Mouse (Mus musculus) C2C12 (cell line): ENCODE measurements around the gene Pfn1. TPM values are rescaled to one million over a fixed set of nuclear protein-coding genes. Genes with fewer than 3 reads are reported as not detected.

ENCODE experiments used
- H3K27me3 ChIP-seq: one replicate; pipeline ENCODE4 v1.6.1; 2011; ENCODE audit not compliant: control insufficient read depth, insufficient read depth, insufficient read length
- H3K36me3 ChIP-seq: one replicate; pipeline ENCODE4 v1.6.1; 2011; ENCODE audit not compliant: control insufficient read depth, insufficient read depth
- H3K4me3 ChIP-seq: one replicate; pipeline ENCODE4 v1.5.1; 2011; ENCODE audit warnings: mild to moderate bottlenecking, control low read depth; ENCODE audit not compliant: poor library complexity, insufficient read depth, severe bottlenecking
- H3K79me2 ChIP-seq: one replicate; pipeline ENCODE4 v1.6.1; 2011; ENCODE audit not compliant: control insufficient read depth, insufficient read depth
- H3K79me3 ChIP-seq: one replicate; pipeline ENCODE4 v1.6.1; 2011; ENCODE audit warnings: low read depth, control low read depth
- H3ac ChIP-seq: one replicate; pipeline ENCODE3; 2011; ENCODE audit warnings: low read depth; ENCODE audit not compliant: control insufficient read depth, insufficient read length
- CEBPB ChIP-seq: IDR thresholded peaks from one replicate; pipeline ENCODE4 v1.6.1; 2011; ENCODE audit warnings: low read depth, mild to moderate bottlenecking, control low read depth, moderate library complexity
- CTCF ChIP-seq: IDR thresholded peaks from one replicate; pipeline ENCODE4 v1.5.1; 2011; ENCODE audit not compliant: control insufficient read depth, insufficient read depth, insufficient read length
- FOSL1 ChIP-seq: IDR thresholded peaks from one replicate; pipeline ENCODE4 v1.8.0; 2011; ENCODE audit warnings: mild to moderate bottlenecking, low read length; ENCODE audit not compliant: poor library complexity, insufficient read depth, severe bottlenecking
- MAX ChIP-seq: IDR thresholded peaks from one replicate; pipeline ENCODE4 v1.6.1; 2011; ENCODE audit warnings: mild to moderate bottlenecking, control low read depth
- MYOD1 ChIP-seq: IDR thresholded peaks from one replicate; pipeline ENCODE4 v1.6.1; 2011; ENCODE audit warnings: low read depth; ENCODE audit not compliant: control insufficient read depth, insufficient read length
- MYOG ChIP-seq: IDR thresholded peaks from one replicate; pipeline ENCODE4 v1.6.1; 2011; ENCODE audit not compliant: control insufficient read depth, insufficient read length; ENCODE audit errors: extremely low read depth
- USF1 ChIP-seq: IDR thresholded peaks from one replicate; pipeline ENCODE4 v1.6.1; 2011; ENCODE audit warnings: low read depth, mild to moderate bottlenecking, control low read depth, moderate library complexity
- long read RNA-seq, 2 experiments: library from polyadenylated mRNA; unstranded; transcript quantifications; one replicate each; pipeline ENCODE4 v2.0.0; 2019 to 2020
- polyA plus RNA-seq: library from polyadenylated mRNA; unstranded; fragments of >200 nt; fragmentation: generic; extraction: Trizol; gene quantifications from one replicate; pipeline ENCODE4 v1.2.1, GENCODE M21; 2012; ENCODE audit warnings: missing spikeins

Pfn1 gene
- polyA plus RNA-seq: 4,207 TPM
- long read RNA-seq, experiment 1, transcript Pfn1-201 (3 exons, 861 nt): major isoform, 1,680 of 1,758 reads
- long read RNA-seq, experiment 1, partial matches to known transcripts: 47 of 1,758 reads
- long read RNA-seq, experiment 1, other reads (novel, unspliced or antisense): 26 of 1,758 reads
- long read RNA-seq, experiment 2, transcript Pfn1-201 (3 exons, 861 nt): major isoform, 492 of 500 reads
- long read RNA-seq, experiment 2, partial matches to known transcripts: 3 of 500 reads
- long read RNA-seq, experiment 2, other reads (novel, unspliced or antisense): 4 of 500 reads

- peaks cover 72% of the 10 kb centered on the region for H3K79me3 ChIP-seq
- H3K79me2 ChIP-seq: peaks cover 94% of the 10 kb centered on the region
- H3ac ChIP-seq: peak within 1 kb of the TSS; percentile 91
- H3K27me3 ChIP-seq: no peaks in the 10 kb centered on the region
- TF ChIP-seq USF1: no peak
- no peak for TF ChIP-seq MYOD1
- no peak for TF ChIP-seq MYOG
- peak; percentile 46 for TF ChIP-seq MAX
- TF ChIP-seq FOSL1: no peak
- no peak for TF ChIP-seq CEBPB
- TF ChIP-seq CTCF: no peak
- peak within 1 kb of the TSS; percentile 99 for H3K4me3 ChIP-seq
- peaks cover 50% of the 10 kb centered on the region for H3K36me3 ChIP-seq
These were observed at the start of gene Pfn1 for GRCm38 (mm10) chr11:70654198-70654922. Gene Pfn1, minus strand, starts transcription at chr11:70654644.

GRCm38 (mm10) chr11:70702781-70703180, 48.3 kb upstream of the Pfn1 start:
- peaks cover 42% of the 10 kb centered on the region for H3K79me2 ChIP-seq
- peaks cover 22% of the 10 kb centered on the region for H3K79me3 ChIP-seq
- H3K4me3 ChIP-seq: no peak overlapping the region
- H3K27me3 ChIP-seq: no peaks in the 10 kb centered on the region
- H3ac ChIP-seq: peak overlapping the region; percentile 3
- TF ChIP-seq CEBPB (no peak), MYOG (no peak), MYOD1 (no peak), MAX (no peak), CTCF (no peak), USF1 (no peak), FOSL1 (no peak)
- H3K36me3 ChIP-seq: peaks cover 38% of the 10 kb centered on the region

- H3ac ChIP-seq: peak overlapping the region; percentile 37
- H3K36me3 ChIP-seq: peaks cover 32% of the 10 kb centered on the region
- TF ChIP-seq CEBPB: no peak
- no peak for TF ChIP-seq MAX
- no peak for TF ChIP-seq CTCF
- no peak for TF ChIP-seq USF1
- no peak for TF ChIP-seq MYOD1
- TF ChIP-seq MYOG: no peak
- H3K79me2 ChIP-seq: peaks cover 42% of the 10 kb centered on the region
- H3K27me3 ChIP-seq: no peaks in the 10 kb centered on the region
- H3K79me3 ChIP-seq: peaks cover 22% of the 10 kb centered on the region
- H3K4me3 ChIP-seq: peak overlapping the region; percentile 91
These were observed 47.7 kb upstream of the Pfn1 start for GRCm38 (mm10) chr11:70701984-70702733.

- Histone ChIP-seq H3K4me3 (peak overlapping the region; percentile 91), H3K79me2 (peaks cover 42% of the 10 kb centered on the region), H3ac (peak overlapping the region; percentile 80), H3K36me3 (peaks cover 25% of the 10 kb centered on the region), H3K27me3 (no peaks in the 10 kb centered on the region), H3K79me3 (peaks cover 22% of the 10 kb centered on the region)
- TF ChIP-seq MYOD1 (no peak), MYOG (no peak), CEBPB (no peak), USF1 (no peak), MAX (no peak)
These were observed 46.9 kb upstream of the Pfn1 start for GRCm38 (mm10) chr11:70701221-70701955.

GRCm38 (mm10) chr11:70700613-70701012, 46.2 kb upstream of the Pfn1 start:
- peaks cover 17% of the 10 kb centered on the region for H3K36me3 ChIP-seq
- H3ac ChIP-seq: peak overlapping the region; percentile 80
- peak; percentile 25 for TF ChIP-seq MAX
- no peak for TF ChIP-seq MYOG
- H3K4me3 ChIP-seq: peak overlapping the region; percentile 91
- H3K79me2 ChIP-seq: peaks cover 42% of the 10 kb centered on the region
- peaks cover 22% of the 10 kb centered on the region for H3K79me3 ChIP-seq
- H3K27me3 ChIP-seq: no peaks in the 10 kb centered on the region
